In genomic region chr9:63981912-63982311, GRCm38 (mm10) we compare ENCODE assay signal across 18 mouse cellular contexts. TPM values are rescaled to one million over a fixed set of nuclear protein-coding genes. Genes with fewer than 3 reads are reported as not detected.
DNase-seq lines count a peak whose midpoint lies in the region; ATAC-seq and TF ChIP-seq lines count a peak whose summit lies in the region.
"Had no signal": no experiment of that assay in that cellular context is flagged by ENCODE, and none has a peak within 500 bp of the region (broad histone marks: within the 10 kb centered on the region; RNA-seq: fewer than 3 reads in every experiment).

No protein-coding gene starts in this region.

- TF ChIP-seq CTCF in heart, postnatal 0 days (IDR thresholded peaks at IDR 0.05; ENCODE audit: low read depth): no peak
- TF ChIP-seq CTCF in lung, embryonic 14.5 days (IDR thresholded peaks at IDR 0.05; ENCODE audit: low read depth): no peak
- TF ChIP-seq CTCF in lung, postnatal 0 days (IDR thresholded peaks at IDR 0.05): no peak
- TF ChIP-seq CTCF in forebrain, postnatal 0 days (IDR thresholded peaks at IDR 0.05; ENCODE audit: low read depth): no peak

- peaks cover 87% of the 10 kb centered on the region for H3K4me1 ChIP-seq in heart, postnatal 0 days (ENCODE audit: control insufficient read depth, insufficient read depth)
- peaks cover 96% of the 10 kb centered on the region for H3K4me1 ChIP-seq in heart, embryonic 11.5 days (ENCODE audit: control insufficient read depth, insufficient read depth, low read length)
- peaks cover 48% of the 10 kb centered on the region for H3K4me1 ChIP-seq in lung, embryonic 14.5 days (ENCODE audit: insufficient read depth)
- H3K4me1 ChIP-seq in lung, postnatal 0 days (ENCODE audit: insufficient read depth, low read depth, low read length): peaks cover 42% of the 10 kb centered on the region
- peaks cover 9% of the 10 kb centered on the region; the same call in 1 of the 2 replicates for H3K4me1 ChIP-seq in forebrain, postnatal 0 days (ENCODE audit: insufficient read depth)

- H3K9me3 ChIP-seq in heart, postnatal 0 days (replicated peaks; ENCODE audit: control insufficient read depth, low read length): no peaks in the 10 kb centered on the region
- H3K9me3 ChIP-seq in heart, embryonic 11.5 days (replicated peaks; ENCODE audit: control insufficient read depth, low read length): no peaks in the 10 kb centered on the region
- H3K9me3 ChIP-seq in lung, embryonic 14.5 days (ENCODE audit: low read depth, low read length): no peaks in the 10 kb centered on the region
- H3K9me3 ChIP-seq in lung, postnatal 0 days (ENCODE audit: low read length): no peaks in the 10 kb centered on the region
- no peaks in the 10 kb centered on the region for H3K9me3 ChIP-seq in forebrain, postnatal 0 days (ENCODE audit: low read length)
- H3K9me3 ChIP-seq: forebrain, embryonic 12.5 days; hindbrain, embryonic 13.5 days had no signal

- no peak for TF ChIP-seq EP300 in heart, postnatal 0 days (IDR thresholded peaks at IDR 0.05; ENCODE audit: low read depth)
- TF ChIP-seq EP300 in lung, postnatal 0 days (IDR thresholded peaks at IDR 0.05): no peak

- no peaks in the 10 kb centered on the region for H3K36me3 ChIP-seq in heart, postnatal 0 days (replicated peaks; ENCODE audit: control insufficient read depth, insufficient read depth, low read length)
- H3K36me3 ChIP-seq in heart, embryonic 11.5 days (ENCODE audit: control insufficient read depth, insufficient read depth, low read length): no peaks in the 10 kb centered on the region
- peaks cover 23% of the 10 kb centered on the region for H3K36me3 ChIP-seq in lung, embryonic 14.5 days (ENCODE audit: insufficient read depth)
- H3K36me3 ChIP-seq in lung, postnatal 0 days (ENCODE audit: insufficient read depth, low read length): 0 out of 2 replicates have a peak, but pooled peaks cover 4% of the 10 kb centered on the region
- no peaks in the 10 kb centered on the region for H3K36me3 ChIP-seq in forebrain, postnatal 0 days (ENCODE audit: insufficient read depth)
- H3K36me3 ChIP-seq: forebrain, embryonic 12.5 days; hindbrain, embryonic 13.5 days had no signal

- ATAC-seq in heart, postnatal 0 days (ENCODE audit: insufficient read depth, low read depth): peak; percentile 22; the same call in 1 of the 2 replicates
- no peak for ATAC-seq in heart, embryonic 11.5 days (replicated peaks; ENCODE audit: insufficient number of reproducible peaks, low FRiP score, low TSS enrichment)
- no peak for ATAC-seq in lung, embryonic 14.5 days (ENCODE audit: insufficient read depth)
- ATAC-seq in lung, postnatal 0 days: no peak
- no peak for ATAC-seq in forebrain, postnatal 0 days
- ATAC-seq: inflammation-experienced regulatory T-cells, adult 6 months; midbrain, embryonic 16.5 days had no signal

- no peak overlapping the region for H3K4me3 ChIP-seq in heart, postnatal 0 days (ENCODE audit: low read depth, low read length)
- H3K4me3 ChIP-seq in heart, embryonic 11.5 days (ENCODE audit: low read depth, low read length): no peak overlapping the region
- H3K4me3 ChIP-seq in lung, embryonic 14.5 days (ENCODE audit: low read depth, low read length): no peak overlapping the region
- no peak overlapping the region for H3K4me3 ChIP-seq in lung, postnatal 0 days (ENCODE audit: low read depth, low read length)
- H3K4me3 ChIP-seq in forebrain, postnatal 0 days (ENCODE audit: low read depth, low read length): no peak overlapping the region
- H3K4me3 ChIP-seq: forebrain, embryonic 12.5 days; hindbrain, embryonic 13.5 days had no signal

- peak overlapping the region; percentile 16; the same call in 1 of the 2 replicates for H3K27ac ChIP-seq in heart, postnatal 0 days (ENCODE audit: low read depth)
- H3K27ac ChIP-seq in heart, embryonic 11.5 days (ENCODE audit: low read depth, low read length): no peak overlapping the region
- H3K27ac ChIP-seq in lung, embryonic 14.5 days (ENCODE audit: low read depth): 0 out of 2 replicates have a peak overlapping the region, but pooled peaks have one; percentile 42
- no peak overlapping the region for H3K27ac ChIP-seq in lung, postnatal 0 days (ENCODE audit: low read length)
- H3K27ac ChIP-seq in forebrain, postnatal 0 days (ENCODE audit: low read depth, low read length): no peak overlapping the region
- H3K27ac ChIP-seq: hindbrain, embryonic 13.5 days had no signal

- no peak overlapping the region for H3K9ac ChIP-seq in heart, postnatal 0 days (replicated peaks; ENCODE audit: low read depth, low read length)
- H3K9ac ChIP-seq in heart, embryonic 11.5 days (ENCODE audit: low read depth, low read length): no peak overlapping the region
- no peak overlapping the region for H3K9ac ChIP-seq in lung, embryonic 14.5 days
- H3K9ac ChIP-seq in lung, postnatal 0 days (replicated peaks; ENCODE audit: low read depth): no peak overlapping the region
- no peak overlapping the region for H3K9ac ChIP-seq in forebrain, postnatal 0 days
- H3K9ac ChIP-seq: forebrain, embryonic 12.5 days; hindbrain, embryonic 13.5 days had no signal

- H3K4me2 ChIP-seq in heart, postnatal 0 days (ENCODE audit: low read depth, low read length): no peak overlapping the region
- H3K4me2 ChIP-seq in heart, embryonic 11.5 days: no peak overlapping the region
- no peak overlapping the region for H3K4me2 ChIP-seq in lung, embryonic 14.5 days
- H3K4me2 ChIP-seq in lung, postnatal 0 days (replicated peaks; ENCODE audit: low read depth, low read length): no peak overlapping the region
- no peak overlapping the region for H3K4me2 ChIP-seq in forebrain, postnatal 0 days (ENCODE audit: low read depth)
- H3K4me2 ChIP-seq: forebrain, embryonic 12.5 days; hindbrain, embryonic 13.5 days had no signal

- 22% methylated on average over 4 of the region's 4 CpGs for WGBS in heart, postnatal 0 days
- 62% methylated on average over 4 of the region's 4 CpGs for WGBS in heart, embryonic 11.5 days (ENCODE audit: insufficient replicate concordance)
- WGBS in lung, embryonic 14.5 days: 61% methylated on average over 4 of the region's 4 CpGs
- 74% methylated on average over 4 of the region's 4 CpGs for WGBS in lung, postnatal 0 days
- WGBS in forebrain, postnatal 0 days: 56% methylated on average over 4 of the region's 4 CpGs

- DNase-seq in cerebellum, postnatal 14 days: peak; percentile 43 to 46
- no peak for DNase-seq in cerebellum, adult 9-10 months
- DNase-seq in heart, postnatal 0 days (ENCODE audit: low spot score): no peak
- no peak for DNase-seq in lung, embryonic 14.5 days
- DNase-seq in lung, postnatal 0 days (ENCODE audit: low spot score): no peak
- no peak for DNase-seq in forebrain, postnatal 0 days
- DNase-seq: cerebellum, postnatal 25 days; embryo, embryonic 11 days; lung, postnatal 36 days; right cerebral cortex, postnatal 14 days; thymus, postnatal 36 days had no signal

- no peaks in the 10 kb centered on the region for H3K27me3 ChIP-seq in heart, postnatal 0 days (ENCODE audit: control insufficient read depth, insufficient read depth, low read length)
- H3K27me3 ChIP-seq in heart, embryonic 11.5 days (ENCODE audit: control insufficient read depth, insufficient read depth, low read length): no peaks in the 10 kb centered on the region
- H3K27me3 ChIP-seq in lung, embryonic 14.5 days (ENCODE audit: insufficient read depth, low read length): no peaks in the 10 kb centered on the region
- no peaks in the 10 kb centered on the region for H3K27me3 ChIP-seq in lung, postnatal 0 days (replicated peaks; ENCODE audit: insufficient read depth, low read length)
- no peaks in the 10 kb centered on the region for H3K27me3 ChIP-seq in forebrain, postnatal 0 days (ENCODE audit: insufficient read depth, low read length)
- H3K27me3 ChIP-seq: forebrain, embryonic 12.5 days had no signal

RNA-seq across cellular contexts. Expression of gene Smad6, which starts 39.9 kb away (rescaled TPM):
- total RNA-seq in heart, postnatal 0 days (2014; rRNA removed; ENCODE audit: low replicate concordance): 68.4 and 93.1 TPM in 2 replicates
- polyA plus RNA-seq in heart, postnatal 0 days (2015; fragmentation: Nextera tagmentation; extraction: Ambion mirVana): 5.6 and 6.7 TPM in 2 replicates
- polyA plus RNA-seq in heart, embryonic 11.5 days (2014; fragmentation: Nextera tagmentation; extraction: Ambion mirVana): 30.5 and 31.6 TPM in 2 replicates
- polyA plus RNA-seq in lung, embryonic 14.5 days (2014; fragmentation: Nextera tagmentation; extraction: Ambion mirVana): 13.6 and 15.3 TPM in 2 replicates
- polyA plus RNA-seq in lung, postnatal 0 days (2015; fragmentation: Nextera tagmentation; extraction: Ambion mirVana): 13.4 and 15.3 TPM in 2 replicates
- 4.5 and 7.5 TPM in 2 replicates for total RNA-seq in forebrain, postnatal 0 days (2014; rRNA removed)
- 1.4 and 1.5 TPM in 2 replicates for polyA plus RNA-seq in forebrain, postnatal 0 days (2015; fragmentation: Nextera tagmentation; extraction: Ambion mirVana)
- total RNA-seq: CH12.LX; neutrophil, adult 5-6 weeks had no signal
- polyA plus RNA-seq: inflammation-experienced regulatory T-cells, adult 6 months had no signal

Comparison
In these comparisons a context has a peak if more than half of its experiments do, and no peak if none do; other contexts are left out.
1. DNase-seq: peak in cerebellum, postnatal 14 days (2 of 2); none in cerebellum, adult 9-10 months (single experiment), heart, postnatal 0 days (single experiment), lung, embryonic 14.5 days (single experiment), lung, postnatal 0 days (single experiment) and forebrain, postnatal 0 days (single experiment).
2. H3K27ac ChIP-seq: peak in heart, postnatal 0 days (single experiment) and lung, embryonic 14.5 days (single experiment); none in heart, embryonic 11.5 days (single experiment), lung, postnatal 0 days (single experiment) and forebrain, postnatal 0 days (single experiment).